Mouse (Mus musculus) liver, embryonic 16.5 days (tissue): ENCODE data around the gene Gm379. TPM values are rescaled to one million over a fixed set of nuclear protein-coding genes. Genes with fewer than 3 reads are reported as not detected.

ENCODE experiments used
- ATAC-seq: fragments of 200-750 bp; cut with Nextera tagmentation; 2 replicates; pipeline ENCODE4 v1.8.0; 2017; ENCODE audit warnings: low read depth, mild to moderate bottlenecking, moderate number of reproducible peaks, moderate library complexity
- H3K27ac ChIP-seq: fragments of 300-500 bp; sonication (generic); 2 replicates; pipeline ENCODE4 v1.5.1; 2014; ENCODE audit warnings: mild to moderate bottlenecking, low read length
- H3K27me3 ChIP-seq: fragments of 300-500 bp; sonication (generic); 2 replicates; pipeline ENCODE4 v1.6.1; 2014; ENCODE audit warnings: low read depth, low read length, mixed read lengths; ENCODE audit not compliant: control insufficient read depth, insufficient read depth
- H3K36me3 ChIP-seq: fragments of 300-500 bp; sonication (generic); 2 replicates; pipeline ENCODE4 v1.6.1; 2014; ENCODE audit warnings: mild to moderate bottlenecking; ENCODE audit not compliant: control insufficient read depth, insufficient read depth
- H3K4me1 ChIP-seq: fragments of 300-500 bp; sonication (generic); 2 replicates; pipeline ENCODE4 v1.6.1; 2014; ENCODE audit warnings: low read depth, low read length, mixed read lengths; ENCODE audit not compliant: control insufficient read depth
- H3K4me2 ChIP-seq: fragments of 300-500 bp; sonication (generic); 2 replicates; pipeline ENCODE4 v1.6.1; 2014; ENCODE audit warnings: low read depth, low read length, mixed read lengths
- H3K4me3 ChIP-seq: fragments of 300-500 bp; sonication (generic); 2 replicates; pipeline ENCODE4 v1.5.1; 2014; ENCODE audit warnings: low read depth, mild to moderate bottlenecking, low read length
- H3K9ac ChIP-seq: fragments of 300-500 bp; sonication (generic); 2 replicates; pipeline ENCODE4 v1.6.1; 2014; ENCODE audit warnings: low read depth, low read length
- H3K9me3 ChIP-seq: fragments of 300-500 bp; sonication (generic); replicated peaks from 2 replicates; pipeline ENCODE4 v1.6.1; 2016; ENCODE audit warnings: low read length; ENCODE audit not compliant: control insufficient read depth
- WGBS: fragments of 180-500 bp; shearing (Covaris S2); extraction: QIAGEN DNeasy Blood & Tissue Kit; methylation state at CpG from one replicate; pipeline ENCODE4 v1.1.7; 2014; ENCODE audit not compliant: insufficient replicate concordance; 5-methylcytosine and 5-hydroxymethylcytosine counted together
- polyA plus RNA-seq: library from polyadenylated mRNA; unstranded; fragments of >200 nt; fragmentation: Nextera tagmentation; extraction: Ambion mirVana; gene quantifications from 2 replicates; pipeline ENCODE4 v1.2.1, GENCODE M21; 2015

Gene Gm379
- 0.09 and 0.14 TPM in 2 replicates for polyA plus RNA-seq

DNA sequence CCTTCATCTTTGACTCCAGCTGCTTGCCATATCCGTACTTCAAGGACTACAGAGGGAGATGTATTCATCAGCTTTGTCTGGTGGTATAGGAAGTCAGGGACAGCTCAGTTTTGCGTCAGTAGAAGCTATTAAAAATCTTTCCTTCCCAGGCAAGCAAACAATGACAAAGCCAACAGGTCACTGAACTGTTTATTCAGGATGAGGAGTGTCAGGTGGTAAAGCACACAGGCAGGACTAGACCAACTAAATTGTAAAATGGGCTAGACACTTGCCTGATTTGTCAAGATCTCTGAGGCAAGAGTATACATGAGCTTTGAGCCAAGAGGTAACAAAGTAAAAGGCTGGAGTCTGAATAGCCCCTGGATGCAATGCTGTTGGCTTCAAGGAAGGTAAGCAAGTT is at the start of gene Gm379:
Gene Gm379 (minus strand): TSS at position 7 of the 400 bp plus-strand sequence.
- no peak within 1 kb of the TSS for H3K4me3 ChIP-seq
- no peaks in the 10 kb centered on the region for H3K27me3 ChIP-seq
- WGBS, result 32% methylated on average over 2 of the region's 2 CpGs
- H3K27ac ChIP-seq, result no peak within 1 kb of the TSS
- H3K9ac ChIP-seq, result no peak within 1 kb of the TSS
- no peaks in the 10 kb centered on the region for H3K9me3 ChIP-seq
- H3K36me3 ChIP-seq, result no peaks in the 10 kb centered on the region
- H3K4me1 ChIP-seq, result no peaks in the 10 kb centered on the region
- ATAC-seq, result peak; percentile 43; the same call in 1 of the 2 replicates
- H3K4me2 ChIP-seq, result no peak within 1 kb of the TSS

- Histone ChIP-seq H3K27me3 (no peaks in the 10 kb centered on the region), H3K4me1 (no peaks in the 10 kb centered on the region), H3K27ac (no peak overlapping the region), H3K4me3 (no peak overlapping the region), H3K36me3 (no peaks in the 10 kb centered on the region), H3K4me2 (no peak overlapping the region), H3K9ac (no peak overlapping the region), H3K9me3 (no peaks in the 10 kb centered on the region)
- ATAC-seq, result no peak
- 55% methylated on average over 2 of the region's 2 CpGs for WGBS
These were observed 39.6 kb upstream of the Gm379 start for GRCm38 (mm10) chrX:108704312-108704711.

DNA sequence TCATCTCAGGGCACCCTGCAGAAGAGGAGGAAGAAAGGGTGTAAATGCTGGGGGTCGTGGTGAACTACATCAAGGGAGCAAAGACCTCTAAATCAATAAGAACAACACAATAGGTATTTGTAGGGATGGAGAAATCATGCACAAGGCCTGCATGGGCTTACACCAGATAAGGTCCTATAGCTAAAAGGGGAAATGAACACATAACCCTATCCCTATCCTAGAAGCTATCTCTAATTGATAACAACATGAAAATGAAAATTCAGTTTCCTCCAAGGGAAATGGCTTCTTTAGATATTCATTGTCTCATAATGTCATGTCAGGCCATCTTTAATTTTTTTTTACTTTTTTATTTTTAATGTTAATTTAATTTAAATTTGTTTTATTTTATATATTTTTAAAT is 4.2 kb upstream of the Gm379 start:
- Histone ChIP-seq H3K9me3 (no peaks in the 10 kb centered on the region), H3K27ac (no peak overlapping the region), H3K4me1 (no peaks in the 10 kb centered on the region), H3K27me3 (no peaks in the 10 kb centered on the region), H3K4me2 (no peak overlapping the region), H3K4me3 (no peak overlapping the region), H3K36me3 (no peaks in the 10 kb centered on the region), H3K9ac (no peak overlapping the region)
- no peak for ATAC-seq
- 15% methylated on average over 1 of the region's 1 CpGs for WGBS

DNA sequence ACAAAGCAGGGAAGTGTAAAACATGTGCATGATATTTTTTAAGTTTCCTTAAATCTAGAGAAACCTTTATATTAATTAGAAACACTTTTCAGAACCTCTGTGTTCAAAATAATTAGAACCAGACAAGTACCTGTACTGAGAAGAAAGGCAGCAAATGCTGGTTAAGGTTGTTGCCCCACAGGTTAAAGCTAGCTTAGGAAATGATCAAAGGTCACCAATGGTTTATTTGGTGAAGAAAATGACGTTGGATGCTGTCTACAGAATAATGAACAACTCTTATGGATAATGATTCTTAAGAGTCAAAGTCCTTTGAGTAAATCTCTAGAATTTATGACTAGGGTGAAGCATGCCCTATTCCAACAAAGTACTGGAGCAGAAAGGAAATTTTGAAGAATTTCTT is 42.7 kb downstream of the Gm379 start:
- no peak overlapping the region for H3K27ac ChIP-seq
- no peaks in the 10 kb centered on the region for H3K9me3 ChIP-seq
- 22% methylated on average over 1 of the region's 1 CpGs for WGBS
- no peak for ATAC-seq
- H3K36me3 ChIP-seq, result no peaks in the 10 kb centered on the region
- no peak overlapping the region for H3K9ac ChIP-seq
- H3K27me3 ChIP-seq, result no peaks in the 10 kb centered on the region
- H3K4me2 ChIP-seq, result no peak overlapping the region
- H3K4me3 ChIP-seq, result no peak overlapping the region
- no peaks in the 10 kb centered on the region for H3K4me1 ChIP-seq

- no peak overlapping the region for H3K4me2 ChIP-seq
- H3K36me3 ChIP-seq, result no peaks in the 10 kb centered on the region
- H3K9ac ChIP-seq, result no peak overlapping the region
- no peak for ATAC-seq
- no peaks in the 10 kb centered on the region for H3K27me3 ChIP-seq
- 81% methylated on average over 1 of the region's 1 CpGs for WGBS
- no peak overlapping the region for H3K27ac ChIP-seq
- H3K4me3 ChIP-seq, result no peak overlapping the region
- no peaks in the 10 kb centered on the region for H3K9me3 ChIP-seq
- H3K4me1 ChIP-seq, result no peaks in the 10 kb centered on the region
These were observed 43.8 kb downstream of the Gm379 start for GRCm38 (mm10) chrX:108620886-108621285.

Other genes starting within 250 kb of the Gm379 start
- 0.74 and 0.91 TPM in 2 replicates for gene Brwd3, start 169.5 kb upstream of the Gm379 start, polyA plus RNA-seq